Mouse (Mus musculus) spleen, postnatal 10 days (tissue): ENCODE measurements around the gene Mbd5.

Source experiments
- DNase-seq, 2 experiments: peaks; one replicate each; pipeline ENCODE4 v3.0.0; 2021 to 2022; ENCODE audit warnings: low spot score in 2 of 2

Gene Mbd5

GRCm38 (mm10) chr2:49169766-49170165 lies 220.5 kb downstream of the Mbd5 start:
- DNase-seq, result no peak

GRCm38 (mm10) chr2:49177015-49177414 lies 227.7 kb downstream of the Mbd5 start:
- no peak for DNase-seq

- DNase-seq, result no peak
These were observed 241.7 kb downstream of the Mbd5 start for GRCm38 (mm10) chr2:49190984-49191383.

GRCm38 (mm10) chr2:49191695-49192094 lies 242.4 kb downstream of the Mbd5 start:
- no peak for DNase-seq

- DNase-seq, result no peak
These were observed 254.8 kb downstream of the Mbd5 start for GRCm38 (mm10) chr2:49204081-49204480.

- peak in 1 of 2 experiments; percentile 30 for DNase-seq
These were observed 256.4 kb downstream of the Mbd5 start for GRCm38 (mm10) chr2:49205692-49206091.

GRCm38 (mm10) chr2:49209349-49209748 lies 260.0 kb downstream of the Mbd5 start:
- no peak for DNase-seq

GRCm38 (mm10) chr2:49210408-49210807 lies 261.1 kb downstream of the Mbd5 start:
- no peak for DNase-seq

- no peak for DNase-seq
These were observed 280.4 kb downstream of the Mbd5 start for GRCm38 (mm10) chr2:49229725-49230124.

GRCm38 (mm10) chr2:49234064-49234463 lies 284.8 kb downstream of the Mbd5 start:
- DNase-seq, result no peak

- no peak for DNase-seq
These were observed 292.4 kb downstream of the Mbd5 start for GRCm38 (mm10) chr2:49241715-49242114.

- no peak for DNase-seq
These were observed 314.8 kb downstream of the Mbd5 start for GRCm38 (mm10) chr2:49264092-49264491.

- no peak for DNase-seq
These were observed 323.1 kb downstream of the Mbd5 start for GRCm38 (mm10) chr2:49272295-49272967.

GRCm38 (mm10) chr2:49276017-49276722 lies 326.9 kb downstream of the Mbd5 start:
- no peak for DNase-seq

GRCm38 (mm10) chr2:49280496-49280895 lies 331.2 kb downstream of the Mbd5 start:
- DNase-seq, result no peak

- no peak for DNase-seq
These were observed 334.3 kb downstream of the Mbd5 start for GRCm38 (mm10) chr2:49283583-49283982.

GRCm38 (mm10) chr2:49286965-49287364 lies 337.7 kb downstream of the Mbd5 start:
- DNase-seq, result no peak

GRCm38 (mm10) chr2:49291709-49292108 lies 342.4 kb downstream of the Mbd5 start:
- DNase-seq, result no peak

- peak; percentile 59 to 83 for DNase-seq
These were observed 363.5 kb downstream of the Mbd5 start for GRCm38 (mm10) chr2:49312629-49313447.

GRCm38 (mm10) chr2:49333594-49333993 lies 384.3 kb downstream of the Mbd5 start:
- no peak for DNase-seq

GRCm38 (mm10) chr2:49335267-49335666 lies 386.0 kb downstream of the Mbd5 start:
- no peak for DNase-seq

GRCm38 (mm10) chr2:49344287-49344686 lies 395.0 kb downstream of the Mbd5 start:
- no peak for DNase-seq
